Mouse (Mus musculus) CH12.LX (cell line): ENCODE measurements at regions not wholly inside any gene's neighbourhood (a gene's known extent, or its start where the extent isn't known, plus 50 kb on each side); places are given as distances from the start of the nearest gene placed in this dataset.
A peak's percentile ranks its signal among the peaks of the same experiment; 100 is the strongest.

Experiments
- DNase-seq: peaks from one replicate; pipeline ENCODE4 v3.0.0-alpha.2; 2013; ENCODE audit errors: extremely low read depth
- H3K27ac ChIP-seq: 2 replicates; pipeline ENCODE4 v1.5.1; 2012; ENCODE audit warnings: low read depth, mild to moderate bottlenecking, control low read depth, moderate library complexity; ENCODE audit not compliant: insufficient read depth
- H3K27me3 ChIP-seq: replicated peaks from 2 replicates; pipeline ENCODE3; 2012; ENCODE audit warnings: inconsistent platforms
- H3K36me3 ChIP-seq, 2 experiments: replicated peaks in 1 of 2; 2 replicates each; pipeline versions ENCODE3 to v1.6.1; 2012; ENCODE audit warnings: inconsistent platforms in 1 of 2, low read length in 1 of 2, mild to moderate bottlenecking in 1 of 2, mixed read lengths in 1 of 2, moderate library complexity in 1 of 2; ENCODE audit not compliant: control insufficient read depth in 1 of 2, insufficient read depth in 1 of 2
- H3K4me1 ChIP-seq, 2 experiments: 2 replicates each; pipeline ENCODE4 v1.6.1; 2012; ENCODE audit warnings: inconsistent platforms in 1 of 2, moderate library complexity in 1 of 2; ENCODE audit not compliant: insufficient read depth in 2 of 2, control insufficient read depth in 1 of 2
- H3K4me2 ChIP-seq: 2 replicates; pipeline ENCODE4 v1.6.1; 2012; ENCODE audit warnings: low read depth, mild to moderate bottlenecking, control low read depth; ENCODE audit not compliant: poor library complexity, insufficient read depth, severe bottlenecking
- H3K4me3 ChIP-seq, 3 experiments: fragments of 150-350 bp in 1 of 3; sonication (generic) in 1 of 3; replicated peaks in 1 of 3; 2 replicates each; pipeline versions ENCODE3 to v1.5.1; 2011 to 2012; ENCODE audit warnings: low read depth in 2 of 3, low read length in 2 of 3, mild to moderate bottlenecking in 2 of 3, moderate library complexity in 2 of 3, control low read depth in 1 of 3, improper control_type of control experiment in 1 of 3, inconsistent platforms in 1 of 3, mixed read lengths in 1 of 3; ENCODE audit not compliant: poor library complexity in 1 of 3
- H3K79me2 ChIP-seq: replicated peaks from 2 replicates; pipeline ENCODE4 v1.6.1; 2012; ENCODE audit warnings: mild to moderate bottlenecking, moderate library complexity; ENCODE audit not compliant: control insufficient read depth, poor library complexity, insufficient read depth, severe bottlenecking; ENCODE audit errors: extremely low read depth
- H3K9ac ChIP-seq: 2 replicates; pipeline ENCODE4 v1.6.1; 2012; ENCODE audit warnings: low read depth, mild to moderate bottlenecking, control low read depth, moderate library complexity; ENCODE audit not compliant: insufficient read depth
- H3K9me3 ChIP-seq: replicated peaks from 2 replicates; pipeline ENCODE3; 2012; ENCODE audit warnings: low read length, inconsistent platforms, mixed read lengths
- CHD1 ChIP-seq: IDR thresholded peaks from 2 replicates; pipeline ENCODE4 v1.6.1; 2012; ENCODE audit warnings: low read depth, low read length, improper control_type of control experiment, inconsistent platforms
- CHD2 ChIP-seq: IDR thresholded peaks from 2 replicates; pipeline ENCODE4 v1.6.1; 2011; ENCODE audit warnings: low read length, improper control_type of control experiment
- CTCF ChIP-seq, 2 experiments: IDR thresholded peaks in 1 of 2; conservative IDR thresholded peaks in 1 of 2; 2 replicates each; pipeline ENCODE4 v1.5.1; 2011 to 2012; ENCODE audit warnings: low read depth in 2 of 2, low read length in 2 of 2, improper control_type of control experiment in 1 of 2, inconsistent platforms in 1 of 2, mild to moderate bottlenecking in 1 of 2, moderate library complexity in 1 of 2
- ELF1 ChIP-seq: IDR thresholded peaks from 2 replicates; pipeline ENCODE4 v1.6.1; 2014; ENCODE audit warnings: low read depth, mild to moderate bottlenecking, inconsistent platforms, low read length, improper control_type of control experiment
- ETS1 ChIP-seq: conservative IDR thresholded peaks from 2 replicates; pipeline ENCODE4 v1.6.1; 2012; ENCODE audit warnings: low read depth, mild to moderate bottlenecking, inconsistent platforms, low read length, improper control_type of control experiment, moderate library complexity
- GABPA ChIP-seq: IDR thresholded peaks from 2 replicates; pipeline ENCODE4 v1.6.1; 2012; ENCODE audit warnings: low read depth, low read length, improper control_type of control experiment, inconsistent platforms; ENCODE audit not compliant: insufficient replicate concordance
- HCFC1 ChIP-seq: IDR thresholded peaks from 2 replicates; pipeline ENCODE4 v1.6.1; 2012; ENCODE audit warnings: low read depth, mild to moderate bottlenecking, inconsistent platforms, low read length, improper control_type of control experiment
- IRF4 ChIP-seq: IDR thresholded peaks from 2 replicates; pipeline ENCODE4 v1.6.1; 2014; ENCODE audit warnings: low read depth, mild to moderate bottlenecking, inconsistent platforms, low read length, improper control_type of control experiment
- JUN ChIP-seq: IDR thresholded peaks from 2 replicates; pipeline ENCODE4 v1.6.1; 2011; ENCODE audit warnings: low read depth, mild to moderate bottlenecking, low read length, improper control_type of control experiment, moderate library complexity; ENCODE audit not compliant: insufficient read depth
- KAT2A ChIP-seq: IDR thresholded peaks from 2 replicates; pipeline ENCODE4 v1.6.1; 2012; ENCODE audit warnings: low read length, improper control_type of control experiment, inconsistent platforms; ENCODE audit not compliant: insufficient replicate concordance
- MAZ ChIP-seq: IDR thresholded peaks from 2 replicates; pipeline ENCODE4 v1.6.1; 2012; ENCODE audit warnings: low read depth, mild to moderate bottlenecking, inconsistent platforms, low read length, improper control_type of control experiment, moderate library complexity
- MEF2A ChIP-seq: IDR thresholded peaks from 2 replicates; pipeline ENCODE4 v1.6.1; 2014; ENCODE audit warnings: low read depth, mild to moderate bottlenecking, inconsistent platforms, low read length, improper control_type of control experiment, borderline replicate concordance
- MXI1 ChIP-seq: IDR thresholded peaks from 2 replicates; pipeline ENCODE4 v1.6.1; 2011; ENCODE audit warnings: mild to moderate bottlenecking, low read depth, low read length, improper control_type of control experiment
- NRF1 ChIP-seq: IDR thresholded peaks from 2 replicates; pipeline ENCODE4 v1.6.1; 2014; ENCODE audit warnings: low read depth, mild to moderate bottlenecking, inconsistent platforms, low read length, improper control_type of control experiment, moderate library complexity
- PAX5 ChIP-seq: IDR thresholded peaks from 2 replicates; pipeline ENCODE4 v1.6.1; 2012; ENCODE audit warnings: low read length, inconsistent platforms, mixed read lengths
- POLR2A ChIP-seq: IDR thresholded peaks from 2 replicates; pipeline ENCODE4 v1.6.1; 2011; ENCODE audit warnings: low read depth, mild to moderate bottlenecking, improper control_type of control experiment, low read length
- POLR2AphosphoS2 ChIP-seq: IDR thresholded peaks from 2 replicates; pipeline ENCODE4 v1.6.1; 2011; ENCODE audit warnings: low read depth, low read length, improper control_type of control experiment
- RAD21 ChIP-seq: IDR thresholded peaks from 2 replicates; pipeline ENCODE4 v1.6.1; 2011; ENCODE audit warnings: low read depth, mild to moderate bottlenecking, low read length, improper control_type of control experiment, moderate library complexity
- RCOR1 ChIP-seq: conservative IDR thresholded peaks from 2 replicates; pipeline ENCODE4 v1.6.1; 2012; ENCODE audit warnings: low read depth, mild to moderate bottlenecking, inconsistent platforms, low read length, improper control_type of control experiment
- SIN3A ChIP-seq: IDR thresholded peaks from 2 replicates; pipeline ENCODE4 v1.6.1; 2012; ENCODE audit warnings: low read length, improper control_type of control experiment, inconsistent platforms
- SMC3 ChIP-seq: IDR thresholded peaks from 2 replicates; pipeline ENCODE4 v1.6.1; 2011; ENCODE audit warnings: low read depth, low read length, improper control_type of control experiment
- UBTF ChIP-seq: IDR thresholded peaks from 2 replicates; pipeline ENCODE4 v1.6.1; 2012; ENCODE audit warnings: low read depth, mild to moderate bottlenecking, inconsistent platforms, low read length, improper control_type of control experiment, moderate library complexity
- USF1 ChIP-seq: IDR thresholded peaks from 2 replicates; pipeline ENCODE4 v1.6.1; 2014; ENCODE audit warnings: low read depth, mild to moderate bottlenecking, inconsistent platforms, low read length, improper control_type of control experiment
- USF2 ChIP-seq: conservative IDR thresholded peaks from 2 replicates; pipeline ENCODE4 v1.6.1; 2011; ENCODE audit warnings: low read depth, low read length, improper control_type of control experiment
- ZKSCAN1 ChIP-seq: IDR thresholded peaks from 2 replicates; pipeline ENCODE4 v1.6.1; 2012; ENCODE audit warnings: low read depth, inconsistent platforms, low read length, improper control_type of control experiment, borderline replicate concordance
- ZMIZ1 ChIP-seq: IDR thresholded peaks from 2 replicates; pipeline ENCODE4 v1.6.1; 2012; ENCODE audit warnings: low read depth, mild to moderate bottlenecking, inconsistent platforms, low read length, improper control_type of control experiment
- ZNF384 ChIP-seq: IDR thresholded peaks from 2 replicates; pipeline ENCODE4 v1.6.1; 2012; ENCODE audit warnings: low read depth, low read length, improper control_type of control experiment, inconsistent platforms
- dilution Hi-C: fragments of 300-500 bp; cut with MboI; formaldehyde crosslinking; loops from 2 replicates; pipeline ENCODE4 v1.14.3; 2020; ENCODE audit warnings: low sequenced_read_pairs; ENCODE audit not compliant: extremely low pct_unique_long_range_greater_than_20kb, extremely low pct_ligation_motif_present
- in situ Hi-C: fragments of 300-500 bp; cut with MboI; formaldehyde crosslinking; loops from 3 replicates; pipeline ENCODE4 v1.14.3; 2019; ENCODE audit warnings: low sequenced_read_pairs, low pct_ligation_motif_present, low pct_unique_long_range_greater_than_20kb, mixed read lengths

DNA sequence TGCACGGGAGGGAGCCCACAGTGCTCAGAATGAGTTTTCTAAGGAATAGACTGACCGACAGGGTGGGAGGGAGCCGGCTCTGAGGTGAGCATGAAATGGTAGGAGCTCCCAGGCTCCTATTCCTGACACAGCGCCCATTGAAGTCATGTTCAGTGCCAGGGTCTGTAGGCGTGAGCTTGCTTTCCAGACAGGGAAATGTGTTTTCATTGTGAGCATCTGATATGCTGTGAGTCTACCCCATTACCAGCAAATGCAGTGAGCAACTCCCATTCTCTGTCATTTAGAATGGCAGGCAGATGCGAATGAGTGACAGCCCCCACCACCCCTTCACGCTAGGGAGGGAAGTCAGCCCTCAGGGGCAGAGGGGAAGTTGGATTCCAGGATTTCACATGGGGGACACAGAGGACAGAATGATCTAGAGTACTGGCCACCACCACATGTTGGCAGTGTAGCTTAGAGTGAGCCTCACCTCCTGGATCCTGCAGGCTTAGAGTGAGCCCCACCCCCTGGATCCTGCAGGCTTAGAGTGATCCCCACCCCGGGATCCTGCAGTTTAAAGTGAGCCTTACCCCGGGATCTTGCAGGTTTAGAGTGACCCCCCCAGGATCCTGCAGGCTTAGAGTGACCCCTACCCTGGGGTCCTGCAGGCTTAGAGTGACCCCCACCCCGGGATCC is 283.2 kb upstream of the Eef2kmt start:
- DNase-seq: no peak
- H3K27me3 ChIP-seq: peaks cover 40% of the 10 kb centered on the region
- H3K27ac ChIP-seq: no peak overlapping the region
- H3K4me1 ChIP-seq: peaks cover 0 to 6% of the 10 kb centered on the region in 2 experiments; a peak in 2 of 4 replicates
- H3K9ac ChIP-seq: no peak overlapping the region
- no peaks in the 10 kb centered on the region for H3K9me3 ChIP-seq
- dilution Hi-C loops (no loop called here), in situ Hi-C loops (no loop called here)
- no peak overlapping the region for H3K4me3 ChIP-seq
- H3K79me2 ChIP-seq: no peaks in the 10 kb centered on the region
- no peaks in the 10 kb centered on the region for H3K36me3 ChIP-seq
- H3K4me2 ChIP-seq: no peak overlapping the region
- TF ChIP-seq MXI1: no peak
- no peak for TF ChIP-seq RCOR1
- TF ChIP-seq POLR2A: no peak
- no peak for TF ChIP-seq SIN3A
- no peak for TF ChIP-seq CHD2
- no peak for TF ChIP-seq CTCF (conservative IDR thresholded peaks at IDR 0.05 in 1 of 2, IDR thresholded peaks at IDR 0.05 in 1 of 2; ENCODE audit: low read depth in 2 of 2, low read length in 2 of 2)
- TF ChIP-seq MEF2A: no peak
- TF ChIP-seq ZMIZ1: no peak
- TF ChIP-seq ELF1: no peak
- no peak for TF ChIP-seq IRF4
- no peak for TF ChIP-seq ZNF384
- no peak for TF ChIP-seq ETS1
- TF ChIP-seq KAT2A: no peak
- no peak for TF ChIP-seq PAX5
- no peak for TF ChIP-seq POLR2AphosphoS2
- TF ChIP-seq CHD1: no peak
- TF ChIP-seq USF1: no peak
- TF ChIP-seq UBTF: no peak

GRCm38 (mm10) chr16:5537286-5538204 is 281.8 kb upstream of the Eef2kmt start:
- no peak overlapping the region for H3K27ac ChIP-seq
- TF ChIP-seq ZKSCAN1 (no peak), UBTF (no peak), HCFC1 (no peak), NRF1 (no peak), USF2 (no peak), JUN (no peak), GABPA (no peak), ZNF384 (no peak), SIN3A (no peak), CTCF (conservative IDR thresholded peaks at IDR 0.05 in 1 of 2, IDR thresholded peaks at IDR 0.05 in 1 of 2; ENCODE audit: low read depth in 2 of 2, low read length in 2 of 2) (peak; percentile 81 to 99), MEF2A (no peak), ZMIZ1 (no peak), PAX5 (no peak), IRF4 (no peak), ETS1 (no peak), USF1 (no peak), SMC3 (peak; percentile 54), MAZ (no peak), RAD21 (peak; percentile 58), KAT2A (no peak)
- H3K9me3 ChIP-seq: no peaks in the 10 kb centered on the region
- H3K4me2 ChIP-seq: no peak overlapping the region
- H3K4me3 ChIP-seq: no peak overlapping the region
- H3K27me3 ChIP-seq: peaks cover 43% of the 10 kb centered on the region
- H3K79me2 ChIP-seq: no peaks in the 10 kb centered on the region
- dilution Hi-C loops: no loop called here
- H3K9ac ChIP-seq: no peak overlapping the region
- no peaks in the 10 kb centered on the region for H3K36me3 ChIP-seq
- in situ Hi-C loops: no loop called here
- peak; percentile 69 for DNase-seq
- H3K4me1 ChIP-seq: peaks cover 0 to 11% of the 10 kb centered on the region in 2 experiments; a peak in 2 of 4 replicates
